Mouse (Mus musculus): ENCODE results near the gene Sema3f.

- no peak for TF ChIP-seq POLR2A (IDR thresholded peaks at IDR 0.05; ENCODE audit: control insufficient read depth, low read depth, low read length)
- no peak for TF ChIP-seq CTCF (IDR thresholded peaks at IDR 0.05; ENCODE audit: control insufficient read depth, insufficient read depth, insufficient replicate concordance, low read depth, low read length)
These were observed 66.6 kb downstream of the Sema3f start for GRCm38 (mm10) chr9:107643544-107644214.
